Mouse (Mus musculus): ENCODE results near the gene Sec14l1.
"Not testable (repeated sequence)": the region's sequence is repeated elsewhere in the genome, so short reads cannot be mapped to it uniquely, and the experiment has no call there.

Sec14l1 gene

DNA sequence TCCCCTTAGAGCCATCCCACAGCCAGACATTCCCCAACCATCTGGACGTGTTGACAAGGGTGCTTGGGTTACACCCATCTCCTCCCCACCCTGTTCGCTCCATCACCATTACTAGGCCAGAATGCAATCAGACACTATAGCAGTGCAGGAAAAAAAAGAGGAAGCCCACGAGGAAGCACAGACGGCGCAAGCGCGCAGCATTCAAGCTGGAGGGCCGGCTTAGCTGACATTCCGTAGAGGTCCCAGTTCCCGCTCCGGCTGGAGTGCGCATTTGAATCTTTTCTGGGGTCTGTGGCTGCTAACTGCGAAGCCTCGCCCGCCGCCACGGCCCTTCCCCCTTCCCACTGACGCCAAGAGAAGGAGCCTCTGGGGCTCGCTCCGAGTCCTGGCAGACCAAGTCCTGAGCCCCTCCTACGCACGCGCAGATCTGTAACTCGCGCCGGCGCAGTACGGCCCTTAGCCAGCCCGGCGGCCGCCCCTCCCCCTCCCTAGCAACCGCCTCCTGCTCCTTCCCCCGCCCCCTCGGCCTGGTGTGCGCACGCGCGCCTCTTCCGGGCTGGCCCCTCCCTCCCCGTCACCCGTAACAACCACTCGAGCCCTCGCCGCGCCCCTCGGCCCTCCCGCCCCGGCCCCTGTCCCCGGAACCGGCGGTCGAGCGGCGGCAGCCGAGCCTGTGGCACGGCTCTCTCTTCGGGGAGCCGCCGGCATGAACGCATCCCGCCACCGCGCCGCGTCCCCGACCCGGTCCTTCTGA lies at the start of gene Sec14l1:
Sec14l1 (plus strand) TSS at position 577 of the 754 bp plus-strand sequence.
- peak; percentile 92 for DNase-seq (ENCODE audit: low read depth, low spot score)

DNA sequence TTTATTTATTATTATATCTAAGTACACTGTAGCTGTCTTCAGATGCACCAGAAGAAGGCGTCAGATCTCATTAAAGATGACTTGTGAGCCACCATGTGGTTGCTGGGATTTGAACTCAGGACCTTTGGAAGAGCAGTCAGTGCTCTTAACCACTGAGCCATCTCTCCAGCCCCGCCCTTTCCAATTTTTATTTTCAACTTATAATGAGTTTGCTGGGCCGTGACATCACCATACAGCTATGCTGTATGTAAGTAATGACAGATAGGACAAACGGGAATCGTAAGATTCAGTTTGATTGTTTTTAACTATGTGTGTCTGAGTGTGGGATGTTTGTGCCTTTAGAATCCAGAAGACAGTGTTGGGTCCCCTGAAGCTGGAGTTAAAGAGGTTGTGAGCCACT lies 49.4 kb upstream of the Sec14l1 start:
- DNase-seq (ENCODE audit: low read depth, low spot score), result not testable (repeated sequence)

DNA sequence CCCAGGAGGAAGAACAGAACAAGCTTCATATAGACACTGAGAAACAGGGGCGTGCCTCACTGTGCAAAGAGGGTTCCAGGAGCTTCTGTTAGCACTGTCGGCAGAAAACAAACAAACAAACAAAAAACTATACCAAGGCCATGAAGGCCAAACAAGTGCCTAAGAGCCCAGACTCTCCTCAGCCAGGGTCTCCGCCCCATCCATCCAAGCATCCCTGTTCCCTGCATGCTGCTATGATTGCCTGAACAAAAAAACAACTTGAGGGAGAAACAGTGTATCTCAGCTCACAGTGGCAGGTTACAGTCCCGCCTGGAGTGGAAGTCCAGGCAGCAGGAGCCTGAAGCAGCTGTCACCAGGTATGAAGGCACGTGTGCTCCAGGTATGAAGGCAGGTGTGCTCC lies 48.2 kb upstream of the Sec14l1 start:
- DNase-seq (ENCODE audit: low read depth, low spot score), result no peak

DNA sequence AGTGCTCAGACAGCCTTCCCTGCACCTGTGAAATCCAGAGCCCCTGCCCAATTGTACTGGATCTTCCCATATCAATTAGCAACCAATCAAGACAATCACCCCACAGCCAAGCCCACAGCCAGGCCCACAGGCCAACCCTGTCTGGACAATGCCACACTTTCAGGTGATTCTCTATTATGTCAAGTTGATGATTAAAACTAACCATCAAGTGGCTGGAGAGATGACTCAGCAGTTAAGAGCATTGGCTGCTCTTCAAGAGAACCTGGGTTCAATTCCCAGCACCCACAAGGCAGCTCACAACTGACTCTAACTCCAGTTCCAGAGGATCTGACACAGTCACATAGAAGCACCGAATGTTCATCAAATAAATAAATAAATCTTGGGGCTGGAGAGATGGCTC lies 46.6 kb upstream of the Sec14l1 start:
- DNase-seq (ENCODE audit: low read depth, low spot score), result no peak

- DNase-seq (ENCODE audit: low read depth, low spot score), result no peak
These were observed 45.9 kb upstream of the Sec14l1 start for GRCm38 (mm10) chr11:117069027-117069426.

DNA sequence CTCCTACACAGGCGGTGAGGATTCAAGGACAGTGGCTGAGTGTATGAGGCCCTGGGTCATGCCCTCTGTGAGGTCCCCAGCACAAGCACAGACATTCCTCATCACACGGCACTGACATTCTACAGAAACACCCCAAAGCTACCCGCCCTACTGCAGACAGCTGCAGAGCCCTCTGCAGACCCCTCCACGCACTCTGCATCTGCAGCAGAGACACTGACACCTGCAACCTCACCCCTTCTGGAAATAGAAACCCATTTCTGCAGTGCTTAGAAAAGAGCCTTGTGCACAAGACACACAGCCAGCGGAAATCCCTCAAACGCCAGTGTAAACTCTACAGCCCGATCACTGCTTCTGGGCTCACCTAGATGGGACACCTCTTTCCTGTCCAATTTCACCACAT lies 44.3 kb upstream of the Sec14l1 start:
- DNase-seq (ENCODE audit: low read depth, low spot score), result no peak

DNA sequence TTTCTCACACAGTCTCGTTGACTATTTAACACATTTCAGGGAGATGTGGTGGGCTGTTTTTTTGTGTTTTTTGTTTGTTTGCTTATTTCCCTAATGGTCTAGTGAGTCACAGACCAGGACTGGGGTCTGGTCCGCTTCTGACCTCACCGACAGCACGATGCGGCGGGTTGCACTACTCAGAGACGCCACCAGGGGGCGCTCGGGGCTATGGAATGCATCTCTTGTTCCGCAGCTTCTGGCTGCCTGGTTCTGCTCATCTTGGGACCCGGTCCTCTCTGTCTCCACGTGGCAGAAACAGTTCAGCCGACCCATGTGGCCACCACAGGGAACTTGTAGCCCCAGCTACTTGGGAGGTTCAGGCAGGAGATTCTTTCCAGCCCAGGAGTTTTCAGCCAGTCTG lies 42.8 kb upstream of the Sec14l1 start:
- DNase-seq (ENCODE audit: low read depth, low spot score), result no peak

- no peak for DNase-seq (ENCODE audit: low read depth, low spot score)
These were observed 41.5 kb upstream of the Sec14l1 start for GRCm38 (mm10) chr11:117073426-117073825.

GRCm38 (mm10) chr11:117076576-117077196 lies 38.3 kb upstream of the Sec14l1 start:
- DNase-seq (ENCODE audit: low read depth, low spot score), result peak; percentile 86

DNA sequence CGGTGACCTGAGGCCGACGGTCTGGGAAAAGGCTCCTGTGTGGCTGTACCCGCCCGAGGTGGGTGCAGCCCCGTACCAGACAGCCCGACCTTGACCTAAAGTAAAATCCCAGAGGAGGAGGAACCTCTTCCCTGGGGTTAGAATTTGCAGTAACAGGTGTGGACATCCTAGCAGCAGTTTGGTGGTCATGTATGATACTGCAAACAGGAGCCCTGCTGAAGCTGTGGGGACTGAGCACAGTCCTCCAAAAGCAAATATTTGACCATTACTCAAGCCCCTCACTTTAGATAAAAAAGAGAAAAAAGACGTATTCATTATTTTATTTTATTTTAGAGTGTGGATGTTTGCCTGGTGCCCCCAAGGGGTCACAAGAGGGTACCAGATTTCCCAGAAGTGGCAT lies 37.7 kb upstream of the Sec14l1 start:
- no peak for DNase-seq (ENCODE audit: low read depth, low spot score)

GRCm38 (mm10) chr11:117077902-117078301 lies 37.1 kb upstream of the Sec14l1 start:
- no peak for DNase-seq (ENCODE audit: low read depth, low spot score)

DNA sequence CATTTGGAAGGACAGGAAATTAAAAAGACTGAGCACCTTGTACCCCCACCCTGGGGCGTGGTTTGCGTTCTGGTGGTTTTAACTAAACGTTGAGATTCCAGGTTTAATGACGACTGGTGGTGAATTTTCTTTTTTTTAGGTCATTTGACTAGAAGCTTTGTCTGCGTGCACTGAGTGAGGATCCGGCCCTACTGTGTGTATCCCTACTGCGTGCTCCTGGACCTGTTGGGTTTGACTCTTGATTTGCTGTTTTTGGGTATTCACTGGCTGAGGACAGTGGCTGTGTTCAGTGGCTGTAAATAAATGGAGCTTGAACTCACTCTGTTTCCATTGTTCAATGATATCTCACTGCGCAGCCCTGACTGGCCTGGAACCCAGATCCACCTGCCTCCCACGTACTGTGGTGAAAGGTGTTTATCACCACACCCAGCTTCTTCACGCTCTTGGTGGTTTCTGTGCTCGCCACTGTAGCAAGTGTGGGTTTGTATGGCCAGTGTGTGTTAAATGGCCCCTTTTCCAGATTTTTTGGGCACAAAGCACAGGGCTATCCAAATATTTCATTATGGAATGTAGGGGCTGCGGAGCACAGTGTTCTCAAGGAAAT lies 36.2 kb upstream of the Sec14l1 start:
- DNase-seq (ENCODE audit: low read depth, low spot score), result no peak

- DNase-seq (ENCODE audit: low read depth, low spot score), result no peak
These were observed 35.2 kb upstream of the Sec14l1 start for GRCm38 (mm10) chr11:117079651-117080190.

GRCm38 (mm10) chr11:117080209-117080608 lies 34.8 kb upstream of the Sec14l1 start:
- peak; percentile 79 for DNase-seq (ENCODE audit: low read depth, low spot score)

GRCm38 (mm10) chr11:117081165-117082064 lies 33.6 kb upstream of the Sec14l1 start:
- DNase-seq (ENCODE audit: low read depth, low spot score), result peak; percentile 85

GRCm38 (mm10) chr11:117082353-117082934 lies 32.5 kb upstream of the Sec14l1 start:
- no peak for DNase-seq (ENCODE audit: low read depth, low spot score)

GRCm38 (mm10) chr11:117083052-117083881 lies 31.7 kb upstream of the Sec14l1 start:
- DNase-seq (ENCODE audit: low read depth, low spot score), result no peak

- DNase-seq (ENCODE audit: low read depth, low spot score), result not testable (repeated sequence)
These were observed 31.1 kb upstream of the Sec14l1 start for GRCm38 (mm10) chr11:117083882-117084260.

- no peak for DNase-seq (ENCODE audit: low read depth, low spot score)
These were observed 28.8 kb upstream of the Sec14l1 start for GRCm38 (mm10) chr11:117086215-117086614.

Data from telencephalon, adult 2 months (tissue).